Mouse (Mus musculus) neutrophil, adult 5-6 weeks (primary cell): ENCODE results near the gene Olfr1361. TPM values are rescaled to one million over a fixed set of nuclear protein-coding genes. Genes with fewer than 3 reads are reported as not detected.

ENCODE experiments used
- ATAC-seq: fragments of 151-379, 151-347 bp; 2 replicates; pipeline ENCODE4 v1.8.0; 2017; ENCODE audit warnings: mild to moderate bottlenecking, moderate TSS enrichment; ENCODE audit not compliant: insufficient number of reproducible peaks, poor library complexity, low FRiP score, severe bottlenecking; ENCODE audit errors: extremely low read depth
- total RNA-seq: library from RNA; stranded (forward); fragments of 200-1000 nt; gene quantifications from 2 replicates; pipeline ENCODE4 v1.2.3, GENCODE M21; 2017

Gene Olfr1361
- total RNA-seq, result not detected in 2 replicates

GRCm38 (mm10) chr13:21663286-21663685 lies at the start of gene Olfr1361:
Gene Olfr1361 (minus strand): TSS chr13:21663386.
- no peak for ATAC-seq

- ATAC-seq, result no peak
Observed at GRCm38 (mm10) chr13:21711698-21712097, 48.5 kb upstream of the Olfr1361 start.

GRCm38 (mm10) chr13:21710821-21711525 lies 47.8 kb upstream of the Olfr1361 start:
- ATAC-seq, result peak; percentile 31; the same call in 1 of the 2 replicates

GRCm38 (mm10) chr13:21710031-21710711 lies 47.0 kb upstream of the Olfr1361 start:
- ATAC-seq, result peak; percentile 85

GRCm38 (mm10) chr13:21706669-21707068 lies 43.5 kb upstream of the Olfr1361 start:
- ATAC-seq, result no peak

GRCm38 (mm10) chr13:21697811-21698210 lies 34.6 kb upstream of the Olfr1361 start, which contains the start of gene Olfr1359:
Gene Olfr1359 (plus strand): TSS chr13:21698111.
- no peak for ATAC-seq

- no peak for ATAC-seq
Observed at GRCm38 (mm10) chr13:21677305-21677704, 14.1 kb upstream of the Olfr1361 start, which contains the start of gene Olfr1360. Gene Olfr1360 (minus strand): TSS chr13:21677405.

GRCm38 (mm10) chr13:21642418-21642817 lies 20.8 kb downstream of the Olfr1361 start, which contains the start of gene Olfr11:
Gene Olfr11 (minus strand): TSS chr13:21642518.
- no peak for ATAC-seq

GRCm38 (mm10) chr13:21613922-21614321 lies 49.3 kb downstream of the Olfr1361 start, which contains the start of gene Olfr1362:
Gene Olfr1362 (minus strand): TSS chr13:21614022.
- ATAC-seq, result no peak

Other genes starting within 250 kb of the Olfr1361 start
- gene Pgbd1, start 222.3 kb downstream of the Olfr1361 start, total RNA-seq, result 0.23 and 0.37 TPM in 2 replicates
- gene Zscan26, start 209.7 kb downstream of the Olfr1361 start, total RNA-seq, result 32.8 and 34.2 TPM in 2 replicates
- gene Nkapl, start 194.9 kb downstream of the Olfr1361 start, total RNA-seq, result 0.49 TPM in 1 of 2 replicates, not detected in the other
- gene Zkscan4, start 184.5 kb downstream of the Olfr1361 start, total RNA-seq, result not detected in 2 replicates
- gene Gm10065, start 183.9 kb downstream of the Olfr1361 start, total RNA-seq, result not detected in 2 replicates
- gene AK157302, start 168.2 kb downstream of the Olfr1361 start, total RNA-seq, result 1.1 and 1.7 TPM in 2 replicates
- not detected in 2 replicates for gene Gm11273, start 162.0 kb downstream of the Olfr1361 start, total RNA-seq
- gene Zkscan8, start 132.3 kb downstream of the Olfr1361 start, total RNA-seq, result 6.9 TPM in 2 replicates
- not detected in 2 replicates for gene Olfr1366, start 120.6 kb downstream of the Olfr1361 start, total RNA-seq
- gene Olfr1535, start 103.5 kb downstream of the Olfr1361 start, total RNA-seq, result not detected in 2 replicates
- not detected in 2 replicates for gene Olfr1364, start 81.6 kb downstream of the Olfr1361 start, total RNA-seq
- gene Olfr1362, start 49.4 kb downstream of the Olfr1361 start, total RNA-seq, result not detected in 2 replicates
- not detected in 2 replicates for gene Olfr11, start 20.9 kb downstream of the Olfr1361 start, total RNA-seq
- not detected in 2 replicates for gene Olfr1360, start 14.0 kb upstream of the Olfr1361 start, total RNA-seq
- not detected in 2 replicates for gene Olfr1359, start 34.7 kb upstream of the Olfr1361 start, total RNA-seq
- 14.4 and 16.0 TPM in 2 replicates for gene Hist1h2bl, start 52.8 kb upstream of the Olfr1361 start, total RNA-seq
- 351 and 359 TPM in 2 replicates for gene Hist1h2ai, start 53.0 kb upstream of the Olfr1361 start, total RNA-seq
- gene Hist1h3h, start 54.3 kb upstream of the Olfr1361 start, total RNA-seq, result 15.6 and 19.4 TPM in 2 replicates
- gene Hist1h2bm, start 58.7 kb upstream of the Olfr1361 start, total RNA-seq, result 6.6 and 8.0 TPM in 2 replicates
- gene Hist1h4j, start 71.7 kb upstream of the Olfr1361 start, total RNA-seq, result 12.6 and 17.7 TPM in 2 replicates
- 63.4 and 72.4 TPM in 2 replicates for gene Hist1h4k, start 87.1 kb upstream of the Olfr1361 start, total RNA-seq
- gene Hist1h2ak, start 90.4 kb upstream of the Olfr1361 start, total RNA-seq, result 70.6 and 79.9 TPM in 2 replicates
- 99.6 and 105 TPM in 2 replicates for gene Hist1h2bn, start 90.7 kb upstream of the Olfr1361 start, total RNA-seq
- gene Hist1h1b, start 117.2 kb upstream of the Olfr1361 start, total RNA-seq, result 73.0 and 92.6 TPM in 2 replicates
- gene Hist1h3i, start 120.0 kb upstream of the Olfr1361 start, total RNA-seq, result 3.8 and 32.2 TPM in 2 replicates
- 46.4 and 80.8 TPM in 2 replicates for gene Hist1h2an, start 123.8 kb upstream of the Olfr1361 start, total RNA-seq
- 4.8 and 6.8 TPM in 2 replicates for gene Hist1h2bp, start 124.1 kb upstream of the Olfr1361 start, total RNA-seq
- 71.6 and 96.6 TPM in 2 replicates for gene Hist1h2bq, start 146.8 kb upstream of the Olfr1361 start, total RNA-seq
- 88.7 TPM in 1 of 2 replicates, not detected in the other for gene Hist1h2ao, start 147.1 kb upstream of the Olfr1361 start, total RNA-seq
- 341 and 383 TPM in 2 replicates for gene Hist1h4m, start 148.4 kb upstream of the Olfr1361 start, total RNA-seq
- gene Hist1h4n, start 168.8 kb upstream of the Olfr1361 start, total RNA-seq, result 171 and 217 TPM in 2 replicates
- gene Hist1h2ap, start 170.1 kb upstream of the Olfr1361 start, total RNA-seq, result 129 and 254 TPM in 2 replicates
- gene Hist1h2br, start 170.4 kb upstream of the Olfr1361 start, total RNA-seq, result 63.3 and 83.2 TPM in 2 replicates